ENCODE assay signal across 8 mouse cellular contexts in genomic region chr4:120951428-120951973, GRCm38 (mm10). TPM values are rescaled to one million over a fixed set of nuclear protein-coding genes. Genes with fewer than 3 reads are reported as not detected.
DNase-seq lines count a peak whose midpoint lies in the region; ATAC-seq lines count a peak whose summit lies in the region.

Gene Zfp69, minus strand, starts transcription at chr4:120951699.

- peaks cover 10% of the 10 kb centered on the region for H3K36me3 ChIP-seq in hindbrain, embryonic 12.5 days

- H3K9me3 ChIP-seq in hindbrain, embryonic 12.5 days (replicated peaks) = no peaks in the 10 kb centered on the region

- DNase-seq in R1 (ENCODE audit: low read depth, low spot score) = peak; percentile 73
- DNase-seq in cerebellum, postnatal 10 days = peak; percentile 94 to 97
- DNase-seq in frontal cortex, postnatal 10 days (ENCODE audit: low spot score in 2 of 2) = peak; percentile 74 to 85
- DNase-seq in layer of hippocampus, postnatal 36 days = peak; percentile 84
- DNase-seq in lung, postnatal 36 days = peak; percentile 93
- peak; percentile 91 for DNase-seq in retina, embryonic 14.5 days (ENCODE audit: low spot score)
- DNase-seq in thymus, postnatal 36 days = peak; percentile 91 to 93

- peak within 1 kb of the TSS; percentile 81 for H3K27ac ChIP-seq in hindbrain, embryonic 12.5 days

- H3K4me2 ChIP-seq in hindbrain, embryonic 12.5 days (replicated peaks) = peak within 1 kb of the TSS; percentile 68

- peak within 1 kb of the TSS; percentile 78 for H3K9ac ChIP-seq in hindbrain, embryonic 12.5 days

- under 1% methylated on average over 60 of the region's 60 CpGs for WGBS in hindbrain, embryonic 12.5 days

- ATAC-seq in hindbrain, embryonic 12.5 days (ENCODE audit: low FRiP score) = peak; percentile 97

- peaks cover 8% of the 10 kb centered on the region for H3K4me1 ChIP-seq in hindbrain, embryonic 12.5 days

- H3K27me3 ChIP-seq in hindbrain, embryonic 12.5 days = no peaks in the 10 kb centered on the region

- H3K4me3 ChIP-seq in hindbrain, embryonic 12.5 days = peak within 1 kb of the TSS; percentile 74

RNA-seq across cellular contexts. Expression of gene Zfp69, which starts in this region (rescaled TPM):
- 10.1 and 10.6 TPM in 2 replicates for polyA plus RNA-seq in hindbrain, embryonic 12.5 days (2016; fragmentation: Nextera tagmentation; extraction: Ambion mirVana)
- 1 to 10 TPM; 1.3 to 1.8 TPM for total RNA-seq in layer of hippocampus, postnatal 36 days (2021)

Comparison
In these comparisons a context has a peak if more than half of its experiments do, and no peak if none do; other contexts are left out.
1. Peak in every context shown above with its lines: DNase-seq, ATAC-seq, H3K4me3 ChIP-seq and H3K27ac ChIP-seq.